Mouse (Mus musculus) lung, postnatal 0 days (tissue): ENCODE measurements at regions not wholly inside any gene's neighbourhood (a gene's known extent, or its start where the extent isn't known, plus 50 kb on each side); places are given as distances from the start of the nearest gene placed in this dataset.

Experiments used
- CTCF ChIP-seq: IDR thresholded peaks from 2 replicates; pipeline ENCODE4 v1.5.1; 2016; ENCODE audit warnings: antibody characterized with exemption, mild to moderate bottlenecking
- EP300 ChIP-seq: IDR thresholded peaks from 2 replicates; pipeline ENCODE4 v1.6.1; 2016; ENCODE audit warnings: antibody characterized with exemption, mild to moderate bottlenecking, control low read depth

GRCm38 (mm10) chr5:100231574-100231973 lies 72.0 kb upstream of the Tmem150c start:
- TF ChIP-seq CTCF (no peak), EP300 (no peak)
